Mouse (Mus musculus): ENCODE data around the gene Rps6kc1.

The Rps6kc1 gene

DNA sequence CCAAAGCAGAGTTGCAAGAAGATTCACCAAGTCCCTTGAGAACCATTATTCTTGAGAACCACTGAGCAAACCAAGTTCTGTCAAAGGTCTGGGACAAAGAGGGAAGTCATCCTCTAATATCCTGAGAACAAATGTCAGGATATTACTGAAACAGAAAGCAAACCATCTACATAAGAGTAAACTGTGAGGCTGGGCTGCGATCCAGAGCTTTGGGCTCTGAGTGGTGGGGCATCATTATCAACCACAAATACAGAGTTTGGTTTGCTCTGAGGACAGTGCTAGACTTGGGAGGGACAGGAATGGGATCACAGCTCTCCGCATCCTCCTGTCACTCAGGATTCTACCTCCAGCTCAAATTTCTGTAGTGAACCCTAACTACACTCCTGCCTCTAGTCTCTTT is 144.8 kb downstream of the Rps6kc1 start:
- DNase-seq (ENCODE audit: low read depth, low spot score) = no peak

DNA sequence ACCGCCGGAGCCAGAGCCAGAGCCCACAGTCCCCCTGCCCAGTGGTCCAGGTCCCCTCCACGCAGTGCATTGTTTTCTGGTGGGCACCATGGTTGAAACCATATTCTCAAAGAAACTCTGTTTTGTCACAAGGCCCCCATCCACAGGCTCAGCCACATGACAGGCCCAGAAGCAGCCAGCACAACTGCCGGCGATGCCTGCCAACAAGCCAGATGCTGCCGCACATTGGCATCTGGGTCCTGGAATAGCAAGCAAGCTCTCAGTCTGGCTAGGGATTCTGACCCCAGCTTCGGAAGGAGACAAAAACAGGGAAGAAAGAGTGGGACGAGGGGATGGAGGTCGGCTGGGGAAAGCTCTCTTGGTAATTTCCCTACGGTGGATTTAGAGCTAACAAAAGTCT is 147.8 kb downstream of the Rps6kc1 start:
- DNase-seq (ENCODE audit: low read depth, low spot score) = no peak

DNA sequence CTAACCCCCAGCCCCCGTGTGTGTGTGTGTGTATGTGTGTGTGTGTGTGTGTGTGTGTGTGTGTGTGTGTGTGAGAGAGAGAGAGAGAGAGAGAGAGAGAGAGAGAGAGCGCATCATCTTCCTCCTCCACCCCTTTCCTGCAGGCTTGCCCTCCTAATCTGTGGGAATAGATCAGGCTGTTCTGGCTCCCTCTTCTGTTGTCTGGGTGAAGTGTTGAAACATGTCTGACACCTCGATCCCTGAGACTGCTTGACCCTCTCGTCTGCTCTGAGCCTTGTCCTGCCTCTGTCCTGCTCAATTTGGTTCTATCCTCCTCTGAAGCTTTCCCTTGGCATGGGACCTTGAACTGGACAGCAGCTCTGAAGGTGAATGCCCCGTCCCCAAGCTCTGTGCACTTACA is 149.8 kb downstream of the Rps6kc1 start:
- no peak for DNase-seq (ENCODE audit: low read depth, low spot score)

DNA sequence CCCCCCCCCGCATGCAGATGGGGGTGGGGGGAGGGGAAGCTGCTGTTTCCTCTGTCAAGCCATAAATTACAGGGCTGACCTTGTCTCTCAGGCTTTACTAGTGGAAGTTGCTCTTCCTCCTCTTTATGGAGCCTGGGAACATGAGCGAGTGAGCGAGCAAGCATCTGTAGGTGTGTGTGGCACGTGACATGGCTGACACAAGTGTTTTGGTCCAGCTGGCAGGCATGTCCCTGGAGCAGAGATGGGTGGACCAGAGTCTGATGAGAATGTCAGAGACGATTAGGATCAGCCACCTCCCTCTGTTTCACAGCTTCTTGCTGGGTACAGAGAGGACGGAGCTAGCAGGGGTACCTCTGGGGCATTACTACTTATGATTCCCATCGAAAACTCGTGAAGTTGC is 153.7 kb downstream of the Rps6kc1 start:
- no peak for DNase-seq (ENCODE audit: low read depth, low spot score)

DNA sequence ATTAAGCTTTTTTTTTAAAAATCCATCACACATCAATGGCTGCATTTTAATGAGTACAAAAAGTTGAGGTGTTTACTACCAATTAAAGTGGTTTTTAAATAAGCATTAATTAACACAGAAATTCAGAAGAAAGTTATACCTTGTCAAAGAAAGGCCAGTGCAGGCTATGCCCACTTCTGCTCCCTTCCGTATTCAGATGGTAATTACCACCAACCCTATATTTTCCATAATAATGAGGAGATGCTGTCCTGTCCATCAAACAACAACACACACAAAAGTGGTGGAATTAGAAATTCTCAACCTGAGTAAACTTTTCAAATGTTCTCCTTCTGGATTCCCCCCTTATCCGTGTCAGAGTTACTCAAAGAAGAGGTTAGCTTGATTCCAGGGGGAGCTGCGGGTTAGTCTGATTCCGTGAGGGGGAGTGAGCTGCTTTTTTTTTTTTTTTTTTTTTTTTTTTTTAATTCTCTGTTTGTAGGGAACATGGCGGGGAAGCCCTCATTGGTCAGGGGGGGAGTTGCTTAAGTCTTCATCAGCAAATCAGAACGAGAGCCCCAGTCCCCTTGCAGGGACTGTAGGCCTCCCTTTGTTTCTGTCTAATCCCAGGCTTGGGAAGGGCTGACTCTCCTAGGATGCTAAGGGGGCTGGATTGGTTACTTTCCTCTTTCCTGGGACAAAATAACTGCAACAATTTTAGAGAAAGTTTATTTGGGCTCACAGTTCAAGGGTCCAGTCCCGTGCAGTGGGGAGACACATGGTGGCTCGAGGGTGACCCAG is 159.6 kb downstream of the Rps6kc1 start:
- no peak for DNase-seq (ENCODE audit: low read depth, low spot score)

DNA sequence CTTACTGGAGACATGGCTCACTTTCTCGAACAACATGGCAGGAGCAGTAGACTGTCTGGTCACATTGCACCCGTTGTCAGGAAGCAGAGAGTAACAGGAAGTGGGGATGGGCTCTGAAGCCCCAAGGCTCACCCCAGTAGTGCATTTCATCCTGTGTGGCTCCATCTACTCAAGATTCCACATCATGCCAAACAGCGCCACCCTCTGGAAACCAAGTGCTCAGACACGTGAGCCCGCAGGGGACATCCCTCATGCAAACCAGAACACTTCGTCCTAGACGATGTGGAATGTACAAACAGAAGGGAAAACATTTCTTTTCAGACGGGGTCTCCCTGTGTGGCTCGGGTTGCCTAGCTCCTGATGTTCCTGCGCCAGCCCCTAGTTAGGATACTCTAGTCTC is 162.6 kb downstream of the Rps6kc1 start:
- DNase-seq (ENCODE audit: low read depth, low spot score) = no peak

DNA sequence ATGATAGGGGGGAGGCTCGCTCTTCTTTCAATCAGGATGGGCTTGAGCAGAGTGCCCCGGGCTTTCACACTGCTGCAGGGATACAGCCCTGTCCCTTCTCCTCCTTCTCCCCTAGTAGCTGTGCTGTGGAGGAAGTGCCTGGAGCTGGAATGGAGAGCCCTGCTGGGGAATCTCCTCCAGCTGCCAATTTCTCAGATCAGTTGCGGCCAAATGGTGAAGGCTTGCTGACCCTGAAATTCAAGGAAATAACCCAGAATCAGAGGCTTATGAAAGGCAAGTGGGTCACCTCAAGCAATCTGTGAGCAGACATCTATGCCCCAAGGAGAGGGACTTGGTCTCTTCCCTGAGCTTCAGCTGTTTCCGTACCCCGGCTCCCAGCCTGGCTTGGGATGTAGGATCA is 170.1 kb downstream of the Rps6kc1 start:
- no peak for DNase-seq (ENCODE audit: low read depth, low spot score)

DNA sequence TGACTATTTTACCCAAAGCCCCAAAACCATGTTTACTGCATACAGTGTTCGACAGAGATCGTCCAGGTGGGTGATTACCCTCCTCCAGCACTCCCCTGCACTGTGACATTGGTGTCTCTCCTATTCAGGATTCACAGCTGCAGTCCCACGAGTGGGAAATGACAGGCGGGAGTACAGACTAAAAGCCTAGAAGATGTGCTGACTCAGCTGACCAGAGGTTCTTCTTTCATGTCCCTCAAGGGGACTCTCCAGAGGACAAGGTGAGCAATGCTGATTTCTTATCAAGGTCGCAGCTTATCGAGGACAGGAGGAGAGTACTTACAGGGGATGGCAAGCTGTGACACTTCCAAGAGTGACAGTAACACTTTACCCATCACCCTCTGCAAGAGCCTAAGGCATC is 178.8 kb downstream of the Rps6kc1 start:
- no peak for DNase-seq (ENCODE audit: low read depth, low spot score)

DNA sequence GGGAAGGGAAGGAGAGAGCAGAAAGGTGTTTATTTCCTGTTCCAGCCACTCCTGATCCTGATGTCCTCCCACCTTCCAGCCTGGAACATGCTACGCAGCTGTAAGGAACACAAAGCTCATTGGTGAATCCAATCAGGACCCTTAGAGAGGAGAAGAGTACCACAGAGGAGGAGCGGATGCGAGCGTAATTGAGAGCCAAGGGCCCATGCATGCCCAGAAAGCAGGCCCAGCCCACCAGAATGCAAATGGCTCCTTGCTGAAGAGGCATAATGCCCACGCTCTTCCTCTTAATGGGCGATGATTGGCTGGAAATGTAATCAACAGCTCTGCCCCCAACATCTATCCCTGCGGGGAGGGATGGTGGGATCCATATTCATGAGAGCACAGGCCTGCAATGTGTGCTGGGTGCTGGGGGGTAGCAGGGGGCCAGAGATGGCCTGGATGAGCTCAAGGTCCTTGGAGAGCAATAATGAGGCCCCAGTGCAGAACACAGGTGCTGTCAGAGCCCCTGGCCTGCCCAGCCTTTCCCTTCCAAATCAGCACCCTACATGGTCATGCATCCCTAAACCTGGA is 182.0 kb downstream of the Rps6kc1 start:
- no peak for DNase-seq (ENCODE audit: low read depth, low spot score)

DNA sequence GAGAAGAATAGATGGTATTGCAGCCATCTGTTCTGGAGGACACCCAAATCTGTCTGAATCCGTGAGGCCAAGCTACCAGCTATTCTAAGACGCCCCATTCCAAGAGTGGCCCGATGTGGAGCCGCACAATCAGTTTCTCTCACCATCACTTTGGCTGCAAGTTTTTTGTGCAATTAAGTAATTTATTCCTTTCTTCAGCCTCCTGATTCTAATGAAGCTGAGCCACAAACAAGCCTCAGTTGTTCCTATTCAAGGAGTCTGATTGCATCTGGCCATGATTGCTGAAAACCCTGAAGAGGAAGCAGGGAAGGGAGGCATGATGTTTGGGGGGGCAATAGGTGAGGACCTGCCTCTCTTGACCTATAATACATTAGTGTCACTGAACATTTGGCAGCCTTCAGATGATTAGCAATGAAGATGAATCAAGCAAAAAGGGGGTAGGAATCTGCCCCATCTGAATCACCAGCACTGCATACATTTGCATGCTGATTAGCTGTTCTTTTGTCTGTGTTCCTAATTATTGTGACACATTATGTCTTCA is 183.4 kb downstream of the Rps6kc1 start:
- DNase-seq (ENCODE audit: low read depth, low spot score) = no peak

DNA sequence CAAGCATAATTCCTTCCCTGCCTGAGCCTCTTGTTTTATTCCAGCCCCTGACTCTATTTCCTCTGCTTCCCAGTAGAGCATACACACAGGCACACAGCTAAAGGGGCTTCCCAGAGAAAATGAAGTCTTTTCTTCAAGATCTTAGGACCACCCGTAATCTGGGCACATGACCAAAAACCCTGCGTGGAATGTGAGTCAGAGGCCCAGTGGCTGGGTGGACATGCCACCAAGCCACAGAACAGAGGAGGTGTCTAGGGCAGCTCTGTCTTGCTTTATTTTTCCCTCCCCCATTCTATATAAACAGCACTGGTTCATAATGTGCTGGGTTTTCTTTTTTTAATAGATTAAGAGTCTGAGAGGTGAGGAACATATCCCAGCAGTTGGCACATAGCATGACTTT is 184.2 kb downstream of the Rps6kc1 start:
- DNase-seq (ENCODE audit: low read depth, low spot score) = no peak

DNA sequence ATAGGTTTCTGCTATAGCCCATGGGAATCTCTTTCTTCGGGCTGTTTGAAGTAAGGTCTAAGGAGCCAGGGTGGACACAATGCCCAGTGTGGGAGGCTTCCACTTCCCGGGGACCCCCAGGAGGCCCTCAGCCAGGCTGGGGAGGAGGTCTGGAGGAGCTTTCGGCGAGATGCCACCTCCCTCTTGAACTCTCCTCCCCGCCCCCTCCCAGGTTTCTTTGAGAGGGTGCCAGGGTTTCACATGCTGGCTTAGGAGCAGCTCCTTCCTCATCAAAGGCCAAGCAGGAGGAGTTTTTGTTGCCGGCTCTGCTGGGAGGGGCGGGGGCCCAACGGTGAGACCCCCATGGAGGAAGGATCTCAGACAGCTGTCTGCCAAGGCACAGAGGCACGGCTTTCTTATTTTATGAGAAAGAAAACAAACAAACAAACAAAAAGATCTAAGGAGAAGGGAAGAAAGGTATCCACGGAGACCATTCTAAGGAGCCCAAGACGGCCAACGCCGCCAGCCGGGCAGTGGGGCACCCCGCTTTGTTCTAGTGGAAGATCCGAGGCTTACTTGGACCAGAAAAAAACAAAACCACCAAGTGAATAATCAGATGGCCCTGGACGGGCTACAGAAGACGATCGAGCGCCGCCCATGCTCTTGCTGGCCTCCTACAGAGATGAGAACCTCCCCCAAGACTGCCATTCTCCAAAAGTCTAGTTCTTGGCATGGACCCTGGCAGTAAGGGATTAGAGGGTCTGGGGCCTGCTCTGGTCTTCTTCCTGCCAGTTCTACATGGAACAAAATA is 186.8 kb downstream of the Rps6kc1 start:
- DNase-seq (ENCODE audit: low read depth, low spot score) = no peak

DNA sequence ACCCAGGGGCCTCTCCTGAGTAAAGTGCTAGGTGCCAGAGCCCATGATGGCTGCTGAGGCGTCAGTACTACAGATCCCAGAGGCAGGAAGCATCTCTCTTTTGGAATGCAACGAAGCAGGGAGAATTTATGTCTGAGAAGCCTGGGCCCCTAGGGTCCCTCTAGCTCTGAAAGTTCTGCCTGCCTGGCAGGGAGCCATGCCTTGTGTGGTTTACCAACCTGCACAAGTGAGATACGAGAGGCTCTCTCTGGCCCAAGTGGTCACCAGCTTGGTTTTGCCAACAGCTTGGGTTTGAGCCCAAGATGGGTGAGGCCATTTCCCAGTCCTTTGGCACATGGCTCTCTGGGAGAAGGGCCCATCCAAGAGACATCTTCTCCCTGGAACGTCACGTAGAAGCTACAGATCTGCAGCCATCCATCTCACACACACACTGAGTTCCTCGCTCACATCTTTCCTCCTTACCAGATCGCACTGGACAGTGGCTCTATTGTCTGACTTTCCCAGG is 187.6 kb downstream of the Rps6kc1 start:
- DNase-seq (ENCODE audit: low read depth, low spot score) = no peak

DNA sequence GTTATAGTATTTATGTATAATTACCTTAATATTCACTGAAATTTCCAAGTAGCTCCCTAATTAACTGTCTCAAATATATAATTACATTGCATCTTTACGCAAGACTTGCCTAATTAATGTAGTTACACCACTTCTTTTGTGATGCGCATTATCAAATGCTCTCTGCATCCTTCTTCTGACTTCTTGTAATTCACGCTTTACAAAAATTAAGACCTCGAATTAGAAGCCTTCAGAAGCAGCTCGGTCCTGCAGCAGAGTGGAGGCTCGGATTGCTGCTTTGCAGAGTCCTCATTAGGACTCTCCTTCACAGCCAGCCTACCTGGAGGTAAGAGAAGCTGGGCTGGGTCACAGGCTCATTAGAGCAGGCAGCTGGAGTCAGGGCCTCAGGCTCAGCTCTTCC is 197.7 kb downstream of the Rps6kc1 start:
- DNase-seq (ENCODE audit: low read depth, low spot score) = no peak

DNA sequence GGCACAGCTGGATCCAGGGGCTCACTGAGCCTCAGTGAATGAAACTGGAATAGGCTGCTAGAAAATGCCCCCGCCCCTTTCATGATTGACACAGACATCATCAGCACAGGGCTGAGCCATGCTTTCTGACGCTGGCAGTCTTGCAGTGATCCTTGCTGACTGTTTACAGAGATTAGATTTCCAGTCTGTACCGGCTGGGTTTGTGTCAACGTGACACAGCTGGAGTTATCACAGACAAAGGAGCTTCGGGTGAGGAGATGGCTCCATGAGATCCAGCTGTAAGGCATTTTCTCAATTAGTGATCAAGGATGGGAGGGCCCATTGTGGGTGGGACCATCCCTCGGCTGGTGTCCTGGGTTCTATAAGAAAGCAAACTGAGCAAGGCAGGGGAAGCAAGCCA is 214.0 kb downstream of the Rps6kc1 start:
- DNase-seq (ENCODE audit: low read depth, low spot score) = no peak

DNA sequence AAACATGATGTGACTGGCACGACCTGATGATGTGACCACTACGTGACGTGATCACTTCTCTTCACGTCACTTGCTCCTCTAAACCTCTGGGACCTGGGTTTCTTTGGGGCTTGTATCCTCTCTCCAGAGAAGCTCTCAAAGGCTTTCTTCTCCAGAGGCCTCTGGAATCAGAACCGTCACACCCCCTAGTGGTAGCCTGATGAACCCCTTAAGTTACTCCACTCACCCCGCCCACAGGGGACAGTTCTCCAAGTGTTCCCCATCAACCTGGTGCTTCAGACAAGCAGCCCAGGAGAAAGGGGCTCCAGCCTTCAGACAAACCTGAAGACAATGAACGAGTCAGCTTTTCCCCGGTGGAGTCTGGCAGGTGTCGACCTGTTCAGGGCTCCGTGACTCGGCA is 216.0 kb downstream of the Rps6kc1 start:
- peak; percentile 1 for DNase-seq (ENCODE audit: low read depth, low spot score)

DNA sequence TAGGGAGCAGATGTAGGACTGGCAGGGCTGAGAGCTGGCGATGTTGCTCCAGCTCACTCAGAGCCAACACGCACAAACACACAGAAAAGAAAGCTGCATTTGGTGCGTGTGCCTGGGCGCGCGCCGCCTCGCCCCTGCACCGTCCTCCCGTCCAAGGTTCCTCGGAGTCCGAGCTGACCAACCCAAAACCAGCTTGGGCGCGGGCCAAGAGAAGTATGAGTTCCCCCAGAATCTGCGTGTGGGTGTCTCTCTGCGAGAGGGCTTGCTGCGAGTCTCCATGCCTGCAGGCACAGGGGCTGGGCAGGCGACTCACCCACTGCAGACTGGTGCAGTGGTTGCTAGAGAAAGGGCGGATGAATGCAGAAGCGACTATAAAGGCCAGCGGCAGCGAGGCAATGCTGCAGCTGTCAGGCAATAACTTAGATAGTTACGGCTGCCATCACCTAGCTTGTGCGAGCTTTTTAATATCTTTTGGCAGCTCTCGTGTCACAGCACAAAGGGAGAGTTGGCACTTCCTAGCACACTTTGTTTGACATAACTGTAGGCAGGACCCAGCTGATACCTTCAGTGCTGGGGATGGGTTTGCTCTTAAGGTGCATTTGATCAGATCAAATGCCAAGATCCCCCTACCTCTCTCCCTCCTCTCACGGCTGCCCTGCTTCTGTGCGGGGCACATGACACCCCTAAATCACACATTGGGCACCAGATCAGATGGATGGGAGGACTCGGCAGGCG is 220.9 kb downstream of the Rps6kc1 start:
- DNase-seq (ENCODE audit: low read depth, low spot score) = no peak

DNA sequence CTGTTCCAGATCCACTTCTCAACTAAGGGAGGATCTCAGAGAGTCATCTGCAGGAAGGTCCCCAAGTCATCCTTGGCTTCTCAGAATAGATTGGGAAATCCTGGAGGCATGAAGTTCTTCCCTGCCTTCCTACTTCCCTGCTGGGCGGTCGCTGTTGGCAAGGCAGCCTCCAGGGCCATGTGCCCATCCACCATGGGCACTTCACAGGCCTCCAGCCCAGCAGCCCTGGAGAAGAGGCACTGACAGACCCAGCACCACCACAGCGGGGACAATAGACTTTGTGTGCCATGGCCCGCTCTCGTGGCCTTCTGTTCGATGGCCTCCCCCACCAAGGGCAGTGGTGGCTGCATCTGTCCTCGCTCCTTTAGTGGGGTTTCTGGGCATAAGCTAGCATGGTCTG is 228.5 kb downstream of the Rps6kc1 start:
- DNase-seq (ENCODE audit: low read depth, low spot score) = no peak

DNA sequence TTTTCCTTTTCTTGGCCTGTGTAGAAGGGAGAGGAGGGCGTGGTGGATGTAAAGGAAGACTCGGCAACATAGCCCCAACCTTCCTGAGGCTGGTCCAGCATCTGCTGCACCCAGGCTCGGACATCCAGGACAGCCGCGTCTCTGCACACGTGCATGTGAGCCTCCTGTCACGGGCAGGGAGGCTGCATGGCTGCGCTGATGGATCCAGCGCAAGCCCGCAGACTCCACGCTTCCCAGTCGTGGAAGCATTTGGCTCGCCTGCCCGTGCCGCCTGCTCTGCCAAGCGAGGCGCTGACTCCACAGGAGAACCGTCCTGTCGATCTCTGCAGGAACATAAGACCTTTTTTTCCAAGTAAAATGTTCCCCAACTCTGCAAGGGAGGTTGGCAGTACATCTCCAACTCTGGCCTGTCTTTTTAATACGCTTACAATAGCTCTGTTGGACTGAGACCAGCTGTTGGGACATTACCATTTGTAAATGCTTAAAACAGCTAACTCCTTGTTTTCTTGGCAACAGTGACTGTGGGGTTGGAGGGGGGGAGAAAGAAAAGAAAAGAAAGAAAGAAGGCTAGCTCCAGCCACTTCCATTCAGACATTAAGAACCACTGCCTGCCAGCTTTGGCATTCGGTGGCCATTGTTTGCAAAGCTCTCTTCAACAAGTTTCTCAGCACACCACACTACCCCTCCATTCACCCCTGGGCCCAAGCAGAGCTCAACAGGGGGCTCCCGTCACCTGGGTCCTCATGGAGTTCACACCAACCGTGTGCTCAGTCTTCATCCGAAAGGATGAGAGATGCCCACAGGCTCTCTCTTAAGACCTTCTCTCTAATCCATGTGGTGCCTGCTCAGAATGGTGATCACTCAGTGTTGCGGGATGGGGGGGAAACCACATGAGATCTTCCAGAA is 229.3 kb downstream of the Rps6kc1 start:
- no peak for DNase-seq (ENCODE audit: low read depth, low spot score)

DNA sequence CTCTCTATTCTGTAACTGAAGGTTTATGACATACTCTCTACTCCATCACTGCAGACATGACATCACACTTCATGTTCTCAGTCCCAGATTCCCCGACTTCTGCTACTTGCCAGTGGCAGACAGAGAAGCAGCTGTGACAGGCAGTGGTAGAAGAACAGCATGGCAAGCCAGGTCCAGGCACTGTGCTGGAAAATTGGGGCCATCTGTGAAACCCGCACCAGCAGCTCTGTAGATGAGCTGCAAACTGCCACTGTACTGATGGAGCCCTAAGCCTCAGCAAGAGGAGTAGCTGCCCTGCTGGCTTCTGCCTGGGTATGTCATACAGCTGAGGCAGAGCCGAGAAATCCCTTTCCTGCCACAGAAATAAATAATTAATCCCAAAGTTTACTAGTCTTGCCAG is 236.1 kb downstream of the Rps6kc1 start:
- DNase-seq (ENCODE audit: low read depth, low spot score) = no peak

DNA sequence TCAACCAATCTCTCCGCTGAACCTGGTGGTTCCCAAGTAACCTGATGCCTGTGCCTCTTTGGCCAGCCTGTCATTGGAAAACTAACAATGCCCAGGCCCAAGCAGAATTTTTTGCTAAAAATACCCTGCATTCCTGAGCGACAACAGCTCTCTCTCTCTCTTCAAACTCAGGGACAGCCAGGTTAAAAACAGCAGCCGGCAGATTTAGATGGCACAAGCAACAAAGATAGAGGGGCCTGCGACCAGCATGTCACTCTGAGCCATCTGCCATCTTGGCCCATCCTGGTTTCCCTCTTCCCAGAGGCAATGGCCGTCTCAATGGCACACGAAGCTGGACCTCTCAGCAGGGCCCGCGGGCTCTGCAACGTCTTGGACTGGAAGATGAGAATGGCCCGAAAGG is 242.5 kb downstream of the Rps6kc1 start:
- DNase-seq (ENCODE audit: low read depth, low spot score) = no peak
